ENCODE assay signal across 11 mouse cellular contexts in genomic region chr4:127123391-127123790, GRCm38 (mm10). TPM values are rescaled to one million over a fixed set of nuclear protein-coding genes. Genes with fewer than 3 reads are reported as not detected.
DNase-seq lines count a peak whose midpoint lies in the region; ATAC-seq lines count a peak whose summit lies in the region.
"Had no signal": no experiment of that assay in that cellular context is flagged by ENCODE, and none has a peak within 500 bp of the region (broad histone marks: within the 10 kb centered on the region; RNA-seq: fewer than 3 reads in every experiment).

TSS of gene Tmem35b (plus strand) at chr4:127123691.

- peaks cover 4% of the 10 kb centered on the region; the same call in 1 of the 2 replicates for H3K36me3 ChIP-seq in kidney, embryonic 14.5 days (ENCODE audit: control insufficient read depth, insufficient read depth, low read length)
- H3K36me3 ChIP-seq in forebrain, embryonic 13.5 days (ENCODE audit: poor library complexity, severe bottlenecking), result peaks cover 7% of the 10 kb centered on the region; the same call in 1 of the 2 replicates
- peaks cover 3% of the 10 kb centered on the region; the same call in 1 of the 2 replicates for H3K36me3 ChIP-seq in limb, embryonic 15.5 days

- H3K4me3 ChIP-seq in kidney, embryonic 14.5 days (ENCODE audit: low read length), result no peak within 1 kb of the TSS
- no peak within 1 kb of the TSS for H3K4me3 ChIP-seq in forebrain, embryonic 13.5 days
- no peak within 1 kb of the TSS for H3K4me3 ChIP-seq in limb, embryonic 15.5 days

- WGBS in kidney, embryonic 14.5 days, result 95% methylated on average over 5 of the region's 5 CpGs
- 92% methylated on average over 5 of the region's 5 CpGs for WGBS in forebrain, embryonic 13.5 days
- 91% methylated on average over 5 of the region's 5 CpGs for WGBS in limb, embryonic 15.5 days

- H3K9me3 ChIP-seq in kidney, embryonic 14.5 days (ENCODE audit: control insufficient read depth, low read length), result no peaks in the 10 kb centered on the region
- no peaks in the 10 kb centered on the region for H3K9me3 ChIP-seq in forebrain, embryonic 13.5 days (replicated peaks)
- H3K9me3 ChIP-seq in limb, embryonic 15.5 days, result no peaks in the 10 kb centered on the region
- H3K9me3 ChIP-seq: G1E had no signal

- ATAC-seq in kidney, embryonic 14.5 days (ENCODE audit: low FRiP score, low TSS enrichment), result no peak
- ATAC-seq in forebrain, embryonic 13.5 days, result no peak
- ATAC-seq in limb, embryonic 15.5 days (ENCODE audit: insufficient number of reproducible peaks, low FRiP score, low TSS enrichment, low read depth), result no peak
- no peak for ATAC-seq in megakaryocyte progenitor cell, adult 5-6 weeks (replicated peaks; ENCODE audit: poor library complexity)

- no peaks in the 10 kb centered on the region for H3K27me3 ChIP-seq in kidney, embryonic 14.5 days (ENCODE audit: control insufficient read depth, insufficient read depth, low read length)
- no peaks in the 10 kb centered on the region for H3K27me3 ChIP-seq in forebrain, embryonic 13.5 days
- H3K27me3 ChIP-seq in limb, embryonic 15.5 days, result no peaks in the 10 kb centered on the region

- no peak within 1 kb of the TSS for H3K27ac ChIP-seq in kidney, embryonic 14.5 days (ENCODE audit: low read depth, low read length)
- no peak within 1 kb of the TSS for H3K27ac ChIP-seq in forebrain, embryonic 13.5 days
- no peak within 1 kb of the TSS for H3K27ac ChIP-seq in limb, embryonic 15.5 days

- DNase-seq in kidney, adult 18-20 months, result no peak
- DNase-seq in adrenal gland, postnatal 10 days, result no peak
- no peak for DNase-seq in testis, postnatal 14 days (ENCODE audit: low spot score)
- DNase-seq in left cerebral cortex, adult 9 months (ENCODE audit: low spot score in 2 of 2), result no peak
- DNase-seq: cerebellum, postnatal 14 days; kidney, adult 8-10 months had no signal

- H3K4me1 ChIP-seq in kidney, embryonic 14.5 days (ENCODE audit: control insufficient read depth, insufficient read depth, low read length), result 0 out of 2 replicates have a peak, but pooled peaks cover 6% of the 10 kb centered on the region
- peaks cover 11% of the 10 kb centered on the region for H3K4me1 ChIP-seq in forebrain, embryonic 13.5 days
- peaks cover 7% of the 10 kb centered on the region; the same call in 1 of the 2 replicates for H3K4me1 ChIP-seq in limb, embryonic 15.5 days

- no peak within 1 kb of the TSS for H3K9ac ChIP-seq in kidney, embryonic 14.5 days (ENCODE audit: low read depth, low read length)
- no peak within 1 kb of the TSS for H3K9ac ChIP-seq in forebrain, embryonic 13.5 days
- H3K9ac ChIP-seq in limb, embryonic 15.5 days, result no peak within 1 kb of the TSS

- no peak within 1 kb of the TSS for H3K4me2 ChIP-seq in kidney, embryonic 14.5 days (replicated peaks; ENCODE audit: low read depth, low read length)
- no peak within 1 kb of the TSS for H3K4me2 ChIP-seq in forebrain, embryonic 13.5 days
- no peak within 1 kb of the TSS for H3K4me2 ChIP-seq in limb, embryonic 15.5 days

RNA-seq across cellular contexts. Expression of gene Tmem35b, which starts in this region (rescaled TPM):
- polyA plus RNA-seq in kidney, embryonic 14.5 days (2014; fragmentation: Nextera tagmentation; extraction: Ambion mirVana), result 22.1 and 25.4 TPM in 2 replicates
- 10 to 100 TPM; 10.8 to 12.8 TPM for total RNA-seq in adrenal gland, postnatal 10 days (2021)
- polyA plus RNA-seq in forebrain, embryonic 13.5 days (2015; fragmentation: Nextera tagmentation; extraction: Ambion mirVana), result 13.6 and 15.9 TPM in 2 replicates
- 12.2 and 13.0 TPM in 2 replicates for polyA plus RNA-seq in limb, embryonic 15.5 days (2015; fragmentation: Nextera tagmentation; extraction: Ambion mirVana)
- total RNA-seq in megakaryocyte progenitor cell, adult 5-6 weeks (2015), result 15.2 and 17.8 TPM in 2 replicates
- total RNA-seq in megakaryocyte progenitor cell, adult 5-6 weeks (2017), result 5.9 and 9.2 TPM in 2 replicates
